Mouse (Mus musculus) stomach, embryonic 14.5 days (tissue): ENCODE data around the gene Rad54l2. TPM values are rescaled to one million over a fixed set of nuclear protein-coding genes. Genes with fewer than 3 reads are reported as not detected.

ENCODE experiments used
- ATAC-seq: fragments of 200-750 bp; cut with Nextera tagmentation; 2 replicates; pipeline ENCODE4 v1.8.0; 2017; ENCODE audit warnings: low read depth, moderate TSS enrichment; ENCODE audit not compliant: insufficient number of reproducible peaks, insufficient read depth, low FRiP score
- H3K27ac ChIP-seq: fragments of 300-500 bp; sonication (generic); 2 replicates; pipeline ENCODE4 v1.5.1; 2014; ENCODE audit warnings: mild to moderate bottlenecking, low read length, moderate library complexity, mixed read lengths
- H3K27me3 ChIP-seq: fragments of 300-500 bp; sonication (generic); 2 replicates; pipeline ENCODE4 v1.6.1; 2014; ENCODE audit warnings: low read length, control low read depth, mixed read lengths; ENCODE audit not compliant: control insufficient read depth, insufficient read depth
- H3K36me3 ChIP-seq: fragments of 300-500 bp; sonication (generic); 2 replicates; pipeline ENCODE4 v1.6.1; 2014; ENCODE audit warnings: mild to moderate bottlenecking, control low read depth, low read length, moderate library complexity, mixed read lengths; ENCODE audit not compliant: control insufficient read depth, insufficient read depth
- H3K4me1 ChIP-seq: fragments of 300-500 bp; sonication (generic); 2 replicates; pipeline ENCODE4 v1.6.1; 2014; ENCODE audit warnings: low read length, control low read depth, mixed read lengths; ENCODE audit not compliant: control insufficient read depth, insufficient read depth
- H3K4me2 ChIP-seq: fragments of 300-500 bp; sonication (generic); replicated peaks from 2 replicates; pipeline ENCODE4 v1.6.1; 2014; ENCODE audit warnings: low read depth, low read length, control low read depth
- H3K4me3 ChIP-seq: fragments of 300-500 bp; sonication (generic); 2 replicates; pipeline ENCODE4 v1.5.1; 2014; ENCODE audit warnings: low read depth, low read length, control low read depth
- H3K9ac ChIP-seq: fragments of 300-500 bp; sonication (generic); replicated peaks from 2 replicates; pipeline ENCODE4 v1.6.1; 2014; ENCODE audit warnings: low read depth, mild to moderate bottlenecking, control low read depth, low read length, moderate library complexity, mixed read lengths
- H3K9me3 ChIP-seq: fragments of 300-500 bp; sonication (generic); 2 replicates; pipeline ENCODE4 v1.6.1; 2016; ENCODE audit warnings: low read depth, low read length, control low read depth; ENCODE audit not compliant: control insufficient read depth
- WGBS: fragments of 180-500 bp; shearing (Covaris S2); extraction: QIAGEN DNeasy Blood & Tissue Kit; methylation state at CpG from one replicate; pipeline ENCODE4 v1.1.7; 2014; 5-methylcytosine and 5-hydroxymethylcytosine counted together
- polyA plus RNA-seq: library from polyadenylated mRNA; unstranded; fragments of >200 nt; fragmentation: Nextera tagmentation; extraction: Ambion mirVana; gene quantifications from 2 replicates; pipeline ENCODE4 v1.2.1, GENCODE M21; 2014

Gene Rad54l2
- polyA plus RNA-seq, 1 experiment from 2014 or later, result 6.6 TPM

- H3K27me3 ChIP-seq, result no peaks in the 10 kb centered on the region
- H3K4me3 ChIP-seq, result no peak overlapping the region
- ATAC-seq, result no peak
- no peaks in the 10 kb centered on the region for H3K36me3 ChIP-seq
- H3K4me1 ChIP-seq, result no peaks in the 10 kb centered on the region
- H3K9me3 ChIP-seq, result no peaks in the 10 kb centered on the region
- H3K27ac ChIP-seq, result no peak overlapping the region
- H3K9ac ChIP-seq, result no peak overlapping the region
- no peak overlapping the region for H3K4me2 ChIP-seq
- 89% methylated on average over 2 of the region's 2 CpGs for WGBS
Observed at GRCm38 (mm10) chr9:106771770-106772169, 17.2 kb downstream of the Rad54l2 start.

GRCm38 (mm10) chr9:106770216-106770615, 18.8 kb downstream of the Rad54l2 start:
- H3K4me2 ChIP-seq, result no peak overlapping the region
- no peaks in the 10 kb centered on the region for H3K4me1 ChIP-seq
- H3K9ac ChIP-seq, result no peak overlapping the region
- WGBS, result 67% methylated on average over 3 of the region's 3 CpGs
- no peaks in the 10 kb centered on the region for H3K36me3 ChIP-seq
- no peak overlapping the region for H3K4me3 ChIP-seq
- ATAC-seq, result no peak
- no peaks in the 10 kb centered on the region for H3K27me3 ChIP-seq
- H3K27ac ChIP-seq, result no peak overlapping the region
- no peaks in the 10 kb centered on the region for H3K9me3 ChIP-seq

GRCm38 (mm10) chr9:106769781-106770180, 19.2 kb downstream of the Rad54l2 start:
- WGBS, result 89% methylated on average over 5 of the region's 5 CpGs

GRCm38 (mm10) chr9:106756421-106756820, 32.6 kb downstream of the Rad54l2 start:
- H3K4me1 ChIP-seq, result no peaks in the 10 kb centered on the region

More at GRCm38 (mm10) chr9:106769781-106770180, 19.2 kb downstream of the Rad54l2 start:
- no peak overlapping the region for H3K4me2 ChIP-seq
- no peak overlapping the region for H3K9ac ChIP-seq
- no peak overlapping the region for H3K4me3 ChIP-seq
- no peaks in the 10 kb centered on the region for H3K27me3 ChIP-seq
- no peaks in the 10 kb centered on the region for H3K4me1 ChIP-seq
- no peaks in the 10 kb centered on the region for H3K9me3 ChIP-seq
- ATAC-seq, result no peak
- no peak overlapping the region for H3K27ac ChIP-seq
- H3K36me3 ChIP-seq, result no peaks in the 10 kb centered on the region

GRCm38 (mm10) chr9:106755776-106756175, 33.2 kb downstream of the Rad54l2 start:
- Histone ChIP-seq H3K9me3 (no peaks in the 10 kb centered on the region), H3K4me3 (no peak overlapping the region), H3K27ac (no peak overlapping the region), H3K36me3 (no peaks in the 10 kb centered on the region; the same call in 1 of the 2 replicates), H3K9ac (no peak overlapping the region), H3K4me1 (no peaks in the 10 kb centered on the region), H3K27me3 (no peaks in the 10 kb centered on the region), H3K4me2 (no peak overlapping the region)
- no peak for ATAC-seq
- WGBS, result 90% methylated on average over 4 of the region's 4 CpGs

More at GRCm38 (mm10) chr9:106756421-106756820, 32.6 kb downstream of the Rad54l2 start:
- 88% methylated on average over 9 of the region's 9 CpGs for whole genome bisulfite sequencing
- Histone ChIP-seq H3K9ac (no peak overlapping the region), H3K4me3 (no peak overlapping the region), H3K9me3 (no peaks in the 10 kb centered on the region), H3K36me3 (no peaks in the 10 kb centered on the region; the same call in 1 of the 2 replicates), H3K4me2 (no peak overlapping the region), H3K27ac (no peak overlapping the region), H3K27me3 (no peaks in the 10 kb centered on the region)
- ATAC-seq, result no peak

GRCm38 (mm10) chr9:106754311-106754710, 34.7 kb downstream of the Rad54l2 start:
- no peak overlapping the region for H3K27ac ChIP-seq
- no peak overlapping the region for H3K4me2 ChIP-seq
- no peak for ATAC-seq
- H3K9ac ChIP-seq, result no peak overlapping the region
- no peak overlapping the region for H3K4me3 ChIP-seq
- H3K27me3 ChIP-seq, result no peaks in the 10 kb centered on the region
- no peaks in the 10 kb centered on the region; the same call in 1 of the 2 replicates for H3K36me3 ChIP-seq
- H3K4me1 ChIP-seq, result no peaks in the 10 kb centered on the region
- 91% methylated on average over 2 of the region's 2 CpGs for WGBS
- no peaks in the 10 kb centered on the region for H3K9me3 ChIP-seq

GRCm38 (mm10) chr9:106752135-106752534, 36.9 kb downstream of the Rad54l2 start:
- Histone ChIP-seq H3K4me2 (no peak overlapping the region), H3K27ac (no peak overlapping the region), H3K36me3 (no peaks in the 10 kb centered on the region; the same call in 1 of the 2 replicates), H3K9ac (no peak overlapping the region), H3K4me1 (no peaks in the 10 kb centered on the region), H3K4me3 (no peak overlapping the region), H3K27me3 (no peaks in the 10 kb centered on the region), H3K9me3 (no peaks in the 10 kb centered on the region)
- ATAC-seq, result no peak
- 87% methylated on average over 5 of the region's 5 CpGs for WGBS

- 97% methylated on average over 1 of the region's 1 CpGs for WGBS
- Histone ChIP-seq H3K27ac (no peak overlapping the region), H3K36me3 (no peaks in the 10 kb centered on the region), H3K4me3 (no peak overlapping the region), H3K4me2 (no peak overlapping the region), H3K27me3 (no peaks in the 10 kb centered on the region), H3K9ac (no peak overlapping the region), H3K9me3 (no peaks in the 10 kb centered on the region), H3K4me1 (no peaks in the 10 kb centered on the region)
- ATAC-seq, result no peak
Observed at GRCm38 (mm10) chr9:106739962-106740361, 49.0 kb downstream of the Rad54l2 start.

- no peaks in the 10 kb centered on the region for H3K27me3 ChIP-seq
- no peaks in the 10 kb centered on the region for H3K36me3 ChIP-seq
- H3K27ac ChIP-seq, result no peak overlapping the region
- H3K4me1 ChIP-seq, result no peaks in the 10 kb centered on the region
- ATAC-seq, result no peak
- no peak overlapping the region for H3K4me3 ChIP-seq
- no peaks in the 10 kb centered on the region for H3K9me3 ChIP-seq
- H3K9ac ChIP-seq, result no peak overlapping the region
- no peak overlapping the region for H3K4me2 ChIP-seq
- WGBS, result 88% methylated on average over 1 of the region's 1 CpGs
Observed at GRCm38 (mm10) chr9:106739056-106739455, 49.9 kb downstream of the Rad54l2 start.
